Mouse (Mus musculus) cortical plate, adult 2 months (tissue): Measurements from ENCODE around the gene Uqcr11.

Experiments used
- CTCF ChIP-seq: fragments of 200-500 bp; IDR thresholded peaks from 2 replicates; pipeline ENCODE4 v1.5.1; 2011; ENCODE audit warnings: mild to moderate bottlenecking, control low read depth, low read length; ENCODE audit not compliant: insufficient read depth; ENCODE audit errors: extremely low read depth
- POLR2A ChIP-seq: fragments of 200-500 bp; IDR thresholded peaks from 2 replicates; pipeline ENCODE4 v1.6.1; 2011; ENCODE audit warnings: mild to moderate bottlenecking, low read length, control low read depth; ENCODE audit not compliant: insufficient read depth; ENCODE audit errors: extremely low read depth

DNA sequence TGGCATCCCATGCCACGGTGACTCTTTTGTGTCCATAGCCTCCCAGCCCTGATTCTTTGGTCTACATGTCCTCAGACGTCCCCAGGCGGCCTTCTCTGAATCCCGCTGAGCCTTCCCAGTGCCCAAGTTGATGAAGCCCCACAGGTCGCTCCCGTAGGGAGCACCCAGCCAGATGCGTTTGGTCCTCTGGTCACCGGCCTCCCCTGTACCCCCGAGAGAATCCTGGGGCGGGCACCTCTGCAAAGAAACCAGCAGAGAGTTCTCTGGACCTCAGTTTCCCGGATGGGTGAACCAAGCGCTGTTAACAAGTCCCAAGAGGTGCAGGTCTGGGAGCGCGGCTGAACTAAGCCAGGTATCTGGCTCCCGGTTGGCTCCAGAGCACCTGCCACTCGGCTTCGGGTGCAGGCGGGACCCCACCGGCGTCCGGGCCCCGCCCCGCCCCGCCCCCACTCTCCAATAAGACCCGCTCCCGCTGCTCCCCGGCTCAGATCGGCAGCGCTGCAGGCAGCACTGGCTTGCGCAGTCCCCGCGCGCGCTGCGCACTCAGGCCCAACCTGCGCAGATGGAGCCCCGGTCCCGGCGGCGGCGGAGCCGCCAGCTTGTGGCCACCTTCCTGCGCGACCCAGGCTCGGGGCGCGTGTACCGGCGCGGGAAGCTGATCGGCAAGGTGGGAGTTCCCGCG lies 50.5 kb downstream of the Uqcr11 start, which contains the start of gene Plk5:
- TF ChIP-seq CTCF (no peak), POLR2A (no peak)
